Mouse (Mus musculus): ENCODE data around the gene Poc1b. TPM values are rescaled to one million over a fixed set of nuclear protein-coding genes. Genes with fewer than 3 reads are reported as not detected.

Gene Poc1b
- total and polyA plus RNA-seq, 3 experiments: 3.6 to 6.7 (median 4.1) TPM

DNA sequence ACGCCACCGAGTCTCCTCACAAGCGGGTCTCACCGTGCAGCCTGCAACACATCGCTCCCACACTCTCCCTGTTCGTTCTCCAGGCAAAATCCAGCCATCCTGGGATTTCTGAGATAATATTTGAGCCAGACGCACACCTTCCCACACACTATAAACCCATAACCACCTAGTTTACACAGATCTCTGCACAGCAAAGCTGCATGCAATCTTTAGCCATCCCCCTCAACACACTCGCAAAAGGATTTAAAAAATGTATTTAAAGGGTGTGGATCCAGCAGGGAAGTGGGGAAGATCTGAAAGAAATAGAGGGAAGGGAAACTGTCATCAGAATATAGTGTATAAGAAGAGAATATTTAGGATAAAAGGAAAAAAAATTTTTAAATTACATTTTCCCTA lies 9.4 kb downstream of the Poc1b start:
- Histone ChIP-seq H3K27me3 (ENCODE audit: control insufficient read depth, insufficient read depth, low read length) (no peaks in the 10 kb centered on the region), H3K4me3 (no peak overlapping the region), H3K9ac (ENCODE audit: low read depth, low read length) (no peak overlapping the region), H3K4me1 (ENCODE audit: control insufficient read depth, insufficient read depth, low read length) (0 out of 2 replicates have a peak, but pooled peaks cover 2% of the 10 kb centered on the region), H3K36me3 (ENCODE audit: control insufficient read depth, insufficient read depth, low read length) (no peaks in the 10 kb centered on the region), H3K79me2 (replicated peaks; ENCODE audit: control insufficient read depth, insufficient read depth, low read length) (peaks cover 2% of the 10 kb centered on the region; the same call in 1 of the 2 replicates), H3K27ac (no peak overlapping the region)
- 71% methylated on average over 8 of the region's 8 CpGs for WGBS
- intact Hi-C loops (cut with DNase I): no loop called here
- TF ChIP-seq POLR2A (IDR thresholded peaks at IDR 0.05; ENCODE audit: insufficient read depth, low read depth, low read length) (no peak), EP300 (IDR thresholded peaks at IDR 0.05; ENCODE audit: insufficient read depth, low read depth, low read length) (no peak), CTCF (IDR thresholded peaks at IDR 0.05) (no peak)
- no peak for DNase-seq

GRCm38 (mm10) chr10:99116650-99117615 lies 10.1 kb downstream of the Poc1b start:
- no peak for DNase-seq
- no peaks in the 10 kb centered on the region for H3K27me3 ChIP-seq (ENCODE audit: control insufficient read depth, insufficient read depth, low read length)
- TF ChIP-seq EP300 (IDR thresholded peaks at IDR 0.05; ENCODE audit: insufficient read depth, low read depth, low read length) (no peak), CTCF (IDR thresholded peaks at IDR 0.05) (no peak), POLR2A (IDR thresholded peaks at IDR 0.05; ENCODE audit: insufficient read depth, low read depth, low read length) (no peak)
- peaks cover 2% of the 10 kb centered on the region; the same call in 1 of the 2 replicates for H3K79me2 ChIP-seq (replicated peaks; ENCODE audit: control insufficient read depth, insufficient read depth, low read length)
- H3K27ac ChIP-seq: no peak overlapping the region
- H3K4me1 ChIP-seq (ENCODE audit: control insufficient read depth, insufficient read depth, low read length): 0 out of 2 replicates have a peak, but pooled peaks cover 2% of the 10 kb centered on the region
- intact Hi-C loops (cut with DNase I): no loop called here
- H3K9ac ChIP-seq (ENCODE audit: low read depth, low read length): no peak overlapping the region
- WGBS: 92% methylated on average over 16 of the region's 16 CpGs
- H3K36me3 ChIP-seq (ENCODE audit: control insufficient read depth, insufficient read depth, low read length): no peaks in the 10 kb centered on the region
- H3K4me3 ChIP-seq: no peak overlapping the region

DNA sequence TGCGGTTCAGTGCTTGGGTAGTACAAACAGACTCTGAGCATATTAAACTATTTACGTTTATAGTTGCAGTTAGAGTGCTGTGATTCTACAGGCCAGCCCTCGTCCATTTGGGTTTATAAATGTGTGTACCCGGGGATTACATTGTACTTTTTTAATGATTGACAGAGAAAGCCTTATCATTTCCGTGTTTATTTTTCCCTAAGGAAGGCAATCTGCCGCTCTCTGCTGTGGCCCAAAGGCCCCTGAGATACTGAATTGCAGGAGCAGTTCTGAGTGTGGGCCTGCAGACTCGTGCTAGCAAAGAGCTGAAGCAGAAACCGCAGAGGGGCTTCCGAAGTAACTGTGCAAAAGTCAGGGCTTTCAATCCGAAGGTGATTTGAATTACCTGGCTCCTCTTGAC lies 11.0 kb downstream of the Poc1b start:
- WGBS: 55% methylated on average over 10 of the region's 10 CpGs
- intact Hi-C loops (cut with DNase I): no loop called here
- H3K36me3 ChIP-seq (ENCODE audit: control insufficient read depth, insufficient read depth, low read length): no peaks in the 10 kb centered on the region

GRCm38 (mm10) chr10:99118697-99119096 lies 11.9 kb downstream of the Poc1b start:
- TF ChIP-seq CTCF (IDR thresholded peaks at IDR 0.05): no peak
- no peak for TF ChIP-seq POLR2A (IDR thresholded peaks at IDR 0.05; ENCODE audit: insufficient read depth, low read depth, low read length)
- Histone ChIP-seq H3K36me3 (ENCODE audit: control insufficient read depth, insufficient read depth, low read length) (no peaks in the 10 kb centered on the region), H3K4me1 (ENCODE audit: control insufficient read depth, insufficient read depth, low read length) (no peaks in the 10 kb centered on the region), H3K9ac (ENCODE audit: low read depth, low read length) (no peak overlapping the region), H3K27me3 (ENCODE audit: control insufficient read depth, insufficient read depth, low read length) (no peaks in the 10 kb centered on the region), H3K27ac (no peak overlapping the region), H3K79me2 (replicated peaks; ENCODE audit: control insufficient read depth, insufficient read depth, low read length) (peaks cover 2% of the 10 kb centered on the region; the same call in 1 of the 2 replicates), H3K4me3 (no peak overlapping the region)
- intact Hi-C loops (cut with DNase I): no loop called here
- WGBS: 66% methylated on average over 6 of the region's 6 CpGs
- DNase-seq: no peak

More for the DNA sequence above, 11.0 kb downstream of the Poc1b start:
- peaks cover 2% of the 10 kb centered on the region; the same call in 1 of the 2 replicates for H3K79me2 ChIP-seq (replicated peaks; ENCODE audit: control insufficient read depth, insufficient read depth, low read length)
- 0 out of 2 replicates have a peak, but pooled peaks cover 2% of the 10 kb centered on the region for H3K4me1 ChIP-seq (ENCODE audit: control insufficient read depth, insufficient read depth, low read length)
- H3K9ac ChIP-seq (ENCODE audit: low read depth, low read length): no peak overlapping the region
- no peaks in the 10 kb centered on the region for H3K27me3 ChIP-seq (ENCODE audit: control insufficient read depth, insufficient read depth, low read length)
- TF ChIP-seq EP300 (IDR thresholded peaks at IDR 0.05; ENCODE audit: insufficient read depth, low read depth, low read length): no peak
- TF ChIP-seq CTCF (IDR thresholded peaks at IDR 0.05): no peak
- no peak for TF ChIP-seq POLR2A (IDR thresholded peaks at IDR 0.05; ENCODE audit: insufficient read depth, low read depth, low read length)
- no peak overlapping the region for H3K27ac ChIP-seq
- H3K4me3 ChIP-seq: no peak overlapping the region
- no peak for DNase-seq

DNA sequence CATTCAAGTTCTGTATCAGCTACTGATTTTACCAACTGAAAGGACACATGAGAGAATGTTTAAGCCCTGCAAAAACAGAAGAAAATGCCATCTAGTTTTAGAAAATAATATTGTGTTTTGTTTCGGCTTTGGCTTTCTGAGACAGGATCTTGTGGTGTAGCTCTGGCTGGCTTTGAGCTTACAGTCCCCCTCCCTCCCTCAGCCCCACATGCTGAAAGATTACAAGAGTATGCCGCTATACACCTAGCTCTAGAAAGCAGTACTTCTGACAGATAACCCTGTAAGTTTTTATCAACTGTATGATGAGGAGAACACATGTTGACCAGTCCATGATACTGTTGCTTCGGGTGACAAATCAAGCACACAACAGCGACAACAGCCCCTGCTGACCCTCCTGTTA lies 12.6 kb downstream of the Poc1b start:
- intact Hi-C loops (cut with DNase I): no loop called here
- H3K27ac ChIP-seq: no peak overlapping the region
- no peak overlapping the region for H3K9ac ChIP-seq (ENCODE audit: low read depth, low read length)
- H3K79me2 ChIP-seq (replicated peaks; ENCODE audit: control insufficient read depth, insufficient read depth, low read length): peaks cover 2% of the 10 kb centered on the region; the same call in 1 of the 2 replicates
- H3K27me3 ChIP-seq (ENCODE audit: control insufficient read depth, insufficient read depth, low read length): no peaks in the 10 kb centered on the region
- no peaks in the 10 kb centered on the region for H3K4me1 ChIP-seq (ENCODE audit: control insufficient read depth, insufficient read depth, low read length)
- no peak overlapping the region for H3K4me3 ChIP-seq
- WGBS: 77% methylated on average over 4 of the region's 4 CpGs
- H3K36me3 ChIP-seq (ENCODE audit: control insufficient read depth, insufficient read depth, low read length): no peaks in the 10 kb centered on the region
- TF ChIP-seq POLR2A (IDR thresholded peaks at IDR 0.05; ENCODE audit: insufficient read depth, low read depth, low read length): no peak
- no peak for DNase-seq

GRCm38 (mm10) chr10:99126225-99126624 lies 19.4 kb downstream of the Poc1b start, which contains the start of gene Phxr2:
Phxr2 (minus strand) TSS chr10:99126325.
- H3K4me3 ChIP-seq: no peak within 1 kb of the TSS
- WGBS: 87% methylated on average over 4 of the region's 4 CpGs
- no peaks in the 10 kb centered on the region for H3K36me3 ChIP-seq (ENCODE audit: control insufficient read depth, insufficient read depth, low read length)
- no peaks in the 10 kb centered on the region for H3K79me2 ChIP-seq (replicated peaks; ENCODE audit: control insufficient read depth, insufficient read depth, low read length)
- peaks cover 3% of the 10 kb centered on the region; the same call in 1 of the 2 replicates for H3K4me1 ChIP-seq (ENCODE audit: control insufficient read depth, insufficient read depth, low read length)
- no peak for TF ChIP-seq CTCF (IDR thresholded peaks at IDR 0.05)
- no peak for TF ChIP-seq EP300 (IDR thresholded peaks at IDR 0.05; ENCODE audit: insufficient read depth, low read depth, low read length)
- TF ChIP-seq POLR2A (IDR thresholded peaks at IDR 0.05; ENCODE audit: insufficient read depth, low read depth, low read length): no peak
- DNase-seq: no peak
- no peak within 1 kb of the TSS for H3K9ac ChIP-seq (ENCODE audit: low read depth, low read length)
- intact Hi-C loops (cut with DNase I): no loop called here
- no peak within 1 kb of the TSS for H3K27ac ChIP-seq
- no peaks in the 10 kb centered on the region for H3K27me3 ChIP-seq (ENCODE audit: control insufficient read depth, insufficient read depth, low read length)
